Mouse (Mus musculus) heart, postnatal 0 days (tissue): ENCODE results near the gene Gjc3. TPM values are rescaled to one million over a fixed set of nuclear protein-coding genes. Genes with fewer than 3 reads are reported as not detected.

Source experiments
- ATAC-seq: fragments of 200-750 bp; cut with Nextera tagmentation; 2 replicates; pipeline ENCODE4 v1.8.0; 2017; ENCODE audit warnings: low read depth, moderate number of reproducible peaks, moderate library complexity; ENCODE audit not compliant: insufficient read depth
- DNase-seq: peaks from one replicate; pipeline ENCODE4 v3.0.0-alpha.2; 2016; ENCODE audit warnings: low spot score
- H3K27ac ChIP-seq: fragments of 300-500 bp; sonication (generic); 2 replicates; pipeline ENCODE4 v1.5.1; 2014; ENCODE audit warnings: low read depth, mild to moderate bottlenecking
- H3K27me3 ChIP-seq: fragments of 300-500 bp; sonication (generic); 2 replicates; pipeline ENCODE4 v1.6.1; 2014; ENCODE audit warnings: low read length, mixed read lengths; ENCODE audit not compliant: control insufficient read depth, insufficient read depth
- H3K36me3 ChIP-seq: fragments of 300-500 bp; sonication (generic); replicated peaks from 2 replicates; pipeline ENCODE4 v1.6.1; 2014; ENCODE audit warnings: low read length, mixed read lengths; ENCODE audit not compliant: control insufficient read depth, insufficient read depth
- H3K4me1 ChIP-seq: fragments of 300-500 bp; sonication (generic); 2 replicates; pipeline ENCODE4 v1.6.1; 2014; ENCODE audit warnings: antibody characterized with exemption; ENCODE audit not compliant: control insufficient read depth, insufficient read depth
- H3K4me2 ChIP-seq: fragments of 300-500 bp; sonication (generic); 2 replicates; pipeline ENCODE4 v1.6.1; 2014; ENCODE audit warnings: low read depth, mild to moderate bottlenecking, low read length, moderate library complexity
- H3K4me3 ChIP-seq: fragments of 300-500 bp; sonication (generic); 2 replicates; pipeline ENCODE4 v1.5.1; 2014; ENCODE audit warnings: low read depth, low read length
- H3K9ac ChIP-seq: fragments of 300-500 bp; sonication (generic); replicated peaks from 2 replicates; pipeline ENCODE4 v1.6.1; 2014; ENCODE audit warnings: low read depth, low read length, mixed read lengths
- H3K9me3 ChIP-seq: fragments of 300-500 bp; sonication (generic); replicated peaks from 2 replicates; pipeline ENCODE4 v1.6.1; 2016; ENCODE audit warnings: low read length; ENCODE audit not compliant: control insufficient read depth
- CTCF ChIP-seq: IDR thresholded peaks from 2 replicates; pipeline ENCODE4 v1.5.1; 2016; ENCODE audit warnings: antibody characterized with exemption, control low read depth, low read depth
- EP300 ChIP-seq: IDR thresholded peaks from 2 replicates; pipeline ENCODE4 v1.6.1; 2016; ENCODE audit warnings: antibody characterized with exemption, low read depth
- WGBS: fragments of 180-500 bp; shearing (Covaris S2); extraction: QIAGEN DNeasy Blood & Tissue Kit; methylation state at CpG from one replicate; pipeline ENCODE4 v1.1.7; 2014; 5-methylcytosine and 5-hydroxymethylcytosine counted together
- polyA plus RNA-seq: library from polyadenylated mRNA; unstranded; fragments of >200 nt; fragmentation: Nextera tagmentation; extraction: Ambion mirVana; gene quantifications from 2 replicates; pipeline ENCODE4 v1.2.1, GENCODE M21; 2015
- total RNA-seq: library from RNA; depleted of rRNA; stranded (reverse); fragments of >200 nt; gene quantifications from 2 replicates; pipeline ENCODE4 v1.2.3, GENCODE M21; 2014; ENCODE audit warnings: low replicate concordance; rRNA removed

Gene Gjc3
- 0.92 TPM in 1 of 2 replicates, not detected in the other for total RNA-seq
- polyA plus RNA-seq, result 0.05 and 0.08 TPM in 2 replicates

GRCm38 (mm10) chr5:137962945-137963344 lies at the start of gene Gjc3:
Gene Gjc3 (minus strand): TSS chr5:137963098.
- no peak within 1 kb of the TSS for H3K27ac ChIP-seq
- WGBS, result 74% methylated on average over 8 of the region's 8 CpGs
- DNase-seq (no peak), ATAC-seq (no peak)
- no peaks in the 10 kb centered on the region for H3K36me3 ChIP-seq
- no peaks in the 10 kb centered on the region for H3K9me3 ChIP-seq
- no peak within 1 kb of the TSS for H3K9ac ChIP-seq
- TF ChIP-seq CTCF, result no peak
- no peak for TF ChIP-seq EP300
- no peak within 1 kb of the TSS for H3K4me2 ChIP-seq
- no peaks in the 10 kb centered on the region for H3K27me3 ChIP-seq
- H3K4me3 ChIP-seq, result no peak within 1 kb of the TSS
- no peaks in the 10 kb centered on the region for H3K4me1 ChIP-seq

GRCm38 (mm10) chr5:138012382-138012781 lies 49.5 kb upstream of the Gjc3 start:
- H3K9ac ChIP-seq, result no peak overlapping the region
- WGBS, result 74% methylated on average over 5 of the region's 5 CpGs
- no peak for DNase-seq
- no peaks in the 10 kb centered on the region for H3K9me3 ChIP-seq
- H3K36me3 ChIP-seq, result no peaks in the 10 kb centered on the region
- H3K27me3 ChIP-seq, result no peaks in the 10 kb centered on the region
- no peak overlapping the region for H3K4me2 ChIP-seq
- ATAC-seq, result no peak
- H3K4me3 ChIP-seq, result no peak overlapping the region
- no peak for TF ChIP-seq EP300
- no peak for TF ChIP-seq CTCF
- no peaks in the 10 kb centered on the region for H3K4me1 ChIP-seq
- H3K27ac ChIP-seq, result no peak overlapping the region

- Histone ChIP-seq H3K36me3 (no peaks in the 10 kb centered on the region), H3K4me1 (no peaks in the 10 kb centered on the region), H3K27ac (no peak overlapping the region), H3K4me3 (no peak overlapping the region), H3K27me3 (no peaks in the 10 kb centered on the region), H3K9ac (no peak overlapping the region), H3K4me2 (no peak overlapping the region), H3K9me3 (no peaks in the 10 kb centered on the region)
- DNase-seq (no peak), ATAC-seq (no peak)
- WGBS, result 87% methylated on average over 5 of the region's 5 CpGs
- TF ChIP-seq EP300, result no peak
- TF ChIP-seq CTCF, result no peak
Measured at GRCm38 (mm10) chr5:138009437-138009836, 46.5 kb upstream of the Gjc3 start.

- Histone ChIP-seq H3K4me2 (no peak overlapping the region), H3K36me3 (no peaks in the 10 kb centered on the region), H3K9ac (no peak overlapping the region), H3K9me3 (no peaks in the 10 kb centered on the region), H3K4me3 (no peak overlapping the region), H3K4me1 (no peaks in the 10 kb centered on the region), H3K27ac (no peak overlapping the region), H3K27me3 (no peaks in the 10 kb centered on the region)
- WGBS, result 71% methylated on average over 1 of the region's 1 CpGs
- ATAC-seq, result no peak
- no peak for TF ChIP-seq CTCF
- no peak for TF ChIP-seq EP300
- DNase-seq, result no peak
Measured at GRCm38 (mm10) chr5:137986351-137986750, 23.5 kb upstream of the Gjc3 start.

- H3K9me3 ChIP-seq, result no peaks in the 10 kb centered on the region
- 50% methylated on average over 4 of the region's 4 CpGs for WGBS
- ATAC-seq, result no peak
Measured at GRCm38 (mm10) chr5:137981300-137981699, 18.4 kb upstream of the Gjc3 start, which contains the start of gene Azgp1. Gene Azgp1 (plus strand): TSS chr5:137981520.

GRCm38 (mm10) chr5:137979081-137979480 lies 16.2 kb upstream of the Gjc3 start:
- Histone ChIP-seq H3K36me3 (no peaks in the 10 kb centered on the region), H3K4me2 (no peak overlapping the region), H3K9ac (no peak overlapping the region), H3K9me3 (no peaks in the 10 kb centered on the region), H3K4me3 (no peak overlapping the region), H3K27ac (no peak overlapping the region), H3K27me3 (no peaks in the 10 kb centered on the region), H3K4me1 (no peaks in the 10 kb centered on the region)
- ATAC-seq (no peak), DNase-seq (no peak)
- WGBS, result 70% methylated on average over 2 of the region's 2 CpGs
- TF ChIP-seq EP300 (no peak), CTCF (no peak)

More at GRCm38 (mm10) chr5:137981300-137981699, 18.4 kb upstream of the Gjc3 start, which contains the start of gene Azgp1:
- H3K36me3 ChIP-seq, result no peaks in the 10 kb centered on the region
- H3K9ac ChIP-seq, result no peak within 1 kb of the TSS
- H3K4me2 ChIP-seq, result no peak within 1 kb of the TSS
- TF ChIP-seq EP300 (no peak), CTCF (no peak)
- H3K4me1 ChIP-seq, result no peaks in the 10 kb centered on the region
- H3K4me3 ChIP-seq, result no peak within 1 kb of the TSS
- H3K27me3 ChIP-seq, result no peaks in the 10 kb centered on the region
- DNase-seq, result no peak
- H3K27ac ChIP-seq, result no peak within 1 kb of the TSS
